Mouse (Mus musculus) thymus, adult 2 months (tissue): ENCODE results near the gene Angptl8. TPM values are rescaled to one million over a fixed set of nuclear protein-coding genes. Genes with fewer than 3 reads are reported as not detected.
A peak's percentile ranks its signal among the peaks of the same experiment; 100 is the strongest.
"Not testable (repeated sequence)": the region's sequence is repeated elsewhere in the genome, so short reads cannot be mapped to it uniquely, and the experiment has no call there.

Experiments
- DNase-seq: peaks from one replicate; pipeline ENCODE4 v3.0.0; 2021
- H3K27ac ChIP-seq: fragments of 200-500 bp; 2 replicates; pipeline ENCODE4 v1.5.1; 2012; ENCODE audit warnings: low read length, control low read depth; ENCODE audit not compliant: control insufficient read depth, insufficient read depth
- H3K27me3 ChIP-seq: fragments of 200-500 bp; 2 replicates; pipeline ENCODE4 v1.6.1; 2012; ENCODE audit warnings: mild to moderate bottlenecking, low read length, moderate library complexity, mixed read lengths; ENCODE audit not compliant: control insufficient read depth, insufficient read depth
- H3K36me3 ChIP-seq: fragments of 200-500 bp; 2 replicates; pipeline ENCODE4 v1.6.1; 2012; ENCODE audit warnings: mild to moderate bottlenecking, low read length, moderate library complexity; ENCODE audit not compliant: control insufficient read depth, insufficient read depth
- H3K4me1 ChIP-seq: fragments of 200-500 bp; replicated peaks from 2 replicates; pipeline ENCODE4 v1.6.1; 2012; ENCODE audit warnings: low read length; ENCODE audit not compliant: control insufficient read depth, insufficient read depth
- H3K4me3 ChIP-seq: fragments of 200-500 bp; 2 replicates; pipeline ENCODE4 v1.5.1; 2012; ENCODE audit warnings: mild to moderate bottlenecking, low read length, control low read depth, moderate library complexity; ENCODE audit not compliant: control insufficient read depth, insufficient read depth
- CTCF ChIP-seq: fragments of 200-500 bp; IDR thresholded peaks from 2 replicates; pipeline ENCODE4 v1.5.1; 2012; ENCODE audit warnings: mild to moderate bottlenecking, control low read depth, low read length, moderate library complexity, borderline replicate concordance; ENCODE audit not compliant: control insufficient read depth, poor library complexity, insufficient read depth; ENCODE audit errors: extremely low read depth
- POLR2A ChIP-seq: fragments of 200-500 bp; IDR thresholded peaks from 2 replicates; pipeline ENCODE4 v1.6.1; 2012; ENCODE audit warnings: mild to moderate bottlenecking, low read length, control low read depth, moderate library complexity; ENCODE audit not compliant: control insufficient read depth, poor library complexity, insufficient read depth; ENCODE audit errors: extremely low read depth
- WGBS: fragments of 180-500 bp; shearing (Covaris S2); methylation state at CpG from one replicate; pipeline ENCODE4 v1.1.7; 2018; 5-methylcytosine and 5-hydroxymethylcytosine counted together
- polyA plus RNA-seq: library from polyadenylated mRNA; depleted of rRNA; stranded (reverse); fragments of >200 nt; gene quantifications from 2 replicates; pipeline ENCODE4 v1.2.3, GENCODE M21; 2012

Angptl8 gene
- polyA plus RNA-seq, 1 experiment: 4.7 TPM

DNA sequence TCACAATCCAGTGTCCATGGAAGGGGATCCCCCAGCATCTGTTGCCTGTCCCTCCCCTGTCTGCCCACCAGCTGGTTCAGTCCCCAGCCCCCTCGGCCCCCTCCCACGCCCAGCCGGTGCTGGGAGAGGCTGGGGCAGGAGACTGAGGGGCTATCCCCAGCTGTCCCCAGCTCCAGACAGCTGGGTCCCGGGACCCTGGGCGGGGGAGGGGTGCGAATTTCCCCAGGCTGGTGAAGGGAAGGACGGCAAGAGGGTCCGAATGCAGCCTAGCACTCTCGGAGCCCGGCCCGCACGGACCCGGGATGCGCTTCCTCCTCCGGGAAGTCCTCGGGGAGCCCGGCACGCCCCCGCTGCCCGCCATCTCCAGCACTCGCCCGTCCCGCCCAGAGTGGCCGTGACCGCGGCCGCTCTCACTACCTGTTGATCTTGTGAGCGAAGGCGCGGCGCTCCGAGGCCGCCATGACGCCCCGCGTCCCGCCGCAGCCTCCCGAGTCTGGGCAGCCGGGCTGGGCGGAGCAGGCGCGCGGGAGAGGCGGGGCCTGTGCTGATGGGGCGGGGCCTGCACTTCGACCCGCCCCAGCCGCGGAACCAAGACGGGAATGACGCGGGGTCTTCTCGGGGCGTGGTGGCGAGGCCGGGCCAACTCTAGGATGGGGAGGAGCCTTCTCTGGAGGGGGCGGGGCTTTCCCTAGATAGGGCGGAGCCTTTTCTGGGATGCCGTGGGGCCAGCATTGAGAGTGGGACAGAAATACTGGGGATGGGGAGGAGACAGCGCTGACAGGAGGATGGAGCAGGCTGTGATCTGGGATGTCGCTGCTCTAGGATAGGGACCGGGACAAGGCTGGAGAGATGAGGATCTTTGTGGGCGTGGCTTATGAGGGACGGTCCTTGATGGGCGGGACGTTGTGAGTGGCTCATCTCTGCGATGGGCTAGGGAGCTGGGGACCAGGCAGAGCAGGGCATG, 17.1 kb downstream of the Angptl8 start, which contains the start of gene Dock6:
Gene Dock6 (minus strand): TSS at position 508 of the 964 bp plus-strand sequence.
- Histone ChIP-seq H3K27ac (0 out of 2 replicates have a peak within 1 kb of the TSS, but pooled peaks have one; percentile 14), H3K36me3 (no peaks in the 10 kb centered on the region), H3K27me3 (no peaks in the 10 kb centered on the region), H3K4me1 (peaks cover 9% of the 10 kb centered on the region), H3K4me3 (peak within 1 kb of the TSS; percentile 53)
- WGBS: 4% methylated on average over 68 of the region's 68 CpGs
- TF ChIP-seq POLR2A: no peak
- no peak; the same call in 1 of the 2 replicates for TF ChIP-seq CTCF
- peak; percentile 71 for DNase-seq

DNA sequence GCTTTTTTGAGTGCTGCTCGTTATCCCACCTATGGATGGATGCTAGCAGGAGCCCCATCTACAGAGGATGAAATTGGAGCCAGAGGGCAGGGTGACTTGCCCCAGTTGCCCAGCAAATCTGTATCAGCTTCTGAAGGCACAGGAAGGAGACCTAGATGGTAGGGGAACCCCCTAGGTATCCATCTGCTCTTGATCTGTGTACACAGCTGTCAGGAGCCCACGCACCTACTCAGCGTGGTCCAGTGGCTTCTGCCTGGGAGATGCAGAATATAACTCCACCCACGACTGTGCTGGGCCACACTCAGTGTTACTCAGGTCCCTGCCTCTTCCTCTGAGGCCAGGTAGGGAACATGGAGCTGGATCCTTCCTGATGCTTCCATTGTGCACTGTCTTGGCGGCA, 18.7 kb downstream of the Angptl8 start:
- Histone ChIP-seq H3K36me3 (no peaks in the 10 kb centered on the region), H3K4me3 (no peak overlapping the region), H3K27ac (no peak overlapping the region), H3K4me1 (peaks cover 9% of the 10 kb centered on the region), H3K27me3 (no peaks in the 10 kb centered on the region)
- no peak for DNase-seq
- WGBS: 79% methylated on average over 5 of the region's 5 CpGs
- TF ChIP-seq CTCF: no peak

DNA sequence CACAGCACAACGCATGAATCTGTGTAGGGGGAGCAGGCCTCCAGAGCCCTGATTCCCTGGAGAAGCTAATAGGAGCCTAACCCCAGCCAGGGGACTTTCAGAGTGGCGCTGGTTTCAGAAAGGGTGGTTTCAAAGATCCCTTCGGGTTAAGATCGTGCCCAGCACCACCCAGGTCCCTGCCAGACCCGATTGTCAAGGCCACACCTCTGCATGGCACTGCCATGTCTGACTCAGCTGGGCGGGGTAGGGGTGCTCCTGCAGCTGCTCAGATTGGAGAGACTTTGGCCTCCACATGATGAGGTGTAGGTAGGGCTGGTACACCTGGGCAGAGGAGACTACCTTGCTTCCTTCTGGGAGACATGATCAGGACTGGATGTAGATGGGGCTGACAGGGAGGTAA, 19.6 kb downstream of the Angptl8 start:
- Histone ChIP-seq H3K4me1 (peaks cover 9% of the 10 kb centered on the region), H3K27ac (no peak overlapping the region), H3K4me3 (no peak overlapping the region), H3K27me3 (no peaks in the 10 kb centered on the region), H3K36me3 (no peaks in the 10 kb centered on the region)
- WGBS: 96% methylated on average over 6 of the region's 6 CpGs
- DNase-seq: no peak
- TF ChIP-seq POLR2A (no peak), CTCF (no peak)

DNA sequence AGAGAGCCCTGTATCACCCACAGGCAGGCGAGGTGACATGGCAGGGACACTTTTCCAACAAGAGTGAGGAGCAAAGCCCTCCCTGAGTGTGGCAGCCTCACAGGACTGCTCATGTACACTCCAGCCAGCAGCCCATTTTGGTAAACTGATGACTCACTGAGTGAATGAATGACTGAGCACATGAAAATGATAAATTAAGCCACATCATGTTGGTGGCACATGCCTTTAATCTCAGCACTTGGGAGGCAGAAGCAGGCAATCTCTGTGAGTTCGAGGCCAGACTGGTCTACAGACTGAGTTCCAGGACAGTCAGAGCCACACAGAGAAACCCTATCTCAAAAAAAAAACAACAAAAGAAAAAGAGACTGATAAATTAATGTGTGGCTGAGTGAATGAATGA, 22.2 kb downstream of the Angptl8 start:
- H3K27me3 ChIP-seq: no peaks in the 10 kb centered on the region
- H3K4me1 ChIP-seq: peaks cover 4% of the 10 kb centered on the region
- H3K36me3 ChIP-seq: no peaks in the 10 kb centered on the region
- H3K4me3 ChIP-seq: no peak overlapping the region
- DNase-seq: no peak
- 86% methylated on average over 2 of the region's 2 CpGs for WGBS
- H3K27ac ChIP-seq: no peak overlapping the region
- TF ChIP-seq POLR2A (no peak), CTCF (no peak)

DNA sequence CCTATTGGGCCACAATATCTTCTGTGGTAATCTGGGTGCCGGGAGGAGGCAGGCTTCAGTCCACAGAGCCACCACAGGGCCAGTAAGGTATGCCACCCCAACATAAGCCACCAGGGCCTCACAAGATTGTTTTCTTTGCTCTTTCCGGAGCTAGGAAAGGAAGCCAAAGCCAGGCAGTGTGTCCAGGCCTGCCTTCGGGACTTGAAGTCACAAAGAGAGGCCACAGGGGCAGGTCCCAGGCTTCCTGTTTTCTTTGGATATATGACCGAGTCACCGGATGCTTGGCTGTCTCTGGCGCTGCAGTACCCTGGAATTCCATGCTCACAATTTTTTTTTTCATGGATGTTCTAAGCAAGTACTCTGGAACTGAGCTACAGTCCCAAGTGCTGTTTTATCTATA, 22.8 kb downstream of the Angptl8 start:
- no peak for TF ChIP-seq POLR2A
- TF ChIP-seq CTCF: no peak
- no peak overlapping the region for H3K27ac ChIP-seq
- no peak overlapping the region for H3K4me3 ChIP-seq
- no peaks in the 10 kb centered on the region for H3K27me3 ChIP-seq
- no peak for DNase-seq
- H3K36me3 ChIP-seq: no peaks in the 10 kb centered on the region
- no peaks in the 10 kb centered on the region for H3K4me1 ChIP-seq
- 93% methylated on average over 6 of the region's 6 CpGs for WGBS

DNA sequence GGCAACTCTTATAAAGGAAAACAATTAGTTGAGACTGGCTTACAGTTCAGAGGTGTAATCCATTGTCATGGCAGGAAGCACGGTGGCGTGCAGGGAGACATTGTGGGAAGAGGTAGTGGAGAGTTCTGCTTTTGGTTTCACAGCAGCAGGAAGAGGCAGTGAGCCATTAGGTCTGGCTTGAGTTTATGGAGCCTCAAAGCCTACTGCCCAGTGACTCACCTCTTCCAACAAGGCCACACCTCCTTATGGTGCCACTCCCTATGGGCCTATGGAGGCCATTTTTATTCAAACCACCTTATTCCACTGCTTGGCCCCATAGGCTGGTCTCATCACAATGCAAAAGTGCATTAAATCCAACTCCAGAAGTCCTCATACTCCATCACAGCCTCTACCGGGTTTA, 24.3 kb downstream of the Angptl8 start:
- H3K27ac ChIP-seq: no peak overlapping the region
- TF ChIP-seq POLR2A (no peak), CTCF (no peak)
- no peaks in the 10 kb centered on the region for H3K27me3 ChIP-seq
- H3K4me3 ChIP-seq: no peak overlapping the region
- H3K36me3 ChIP-seq: no peaks in the 10 kb centered on the region
- no peaks in the 10 kb centered on the region for H3K4me1 ChIP-seq
- no peak for DNase-seq
- WGBS: 79% methylated on average over 3 of the region's 3 CpGs

DNA sequence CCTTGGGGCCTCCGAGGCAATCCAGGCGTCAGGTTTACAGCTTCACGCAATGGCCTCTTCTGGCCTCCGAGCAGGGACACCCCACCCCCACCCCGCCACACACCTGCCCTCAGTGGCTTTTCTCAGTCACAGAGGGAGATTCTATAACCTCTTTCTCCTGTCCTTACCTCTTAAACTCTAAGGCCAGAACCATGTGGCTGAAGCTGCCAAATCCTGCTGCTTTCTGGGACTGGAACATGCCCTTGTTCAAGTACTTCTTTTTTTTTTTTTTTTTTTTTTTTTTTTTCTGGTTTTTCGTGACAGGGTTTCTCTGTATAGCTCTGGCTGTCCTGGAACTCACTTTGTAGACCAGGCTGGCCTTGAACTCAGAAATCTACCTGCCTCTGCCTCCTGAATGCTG, 25.0 kb downstream of the Angptl8 start:
- H3K4me3 ChIP-seq, DNase-seq, H3K36me3 ChIP-seq, H3K4me1 ChIP-seq, H3K27me3 ChIP-seq, H3K27ac ChIP-seq: not testable (repeated sequence)
- 83% methylated on average over 6 of the region's 6 CpGs for WGBS
